Mouse (Mus musculus): ENCODE data around the gene Gpr161.

DNA sequence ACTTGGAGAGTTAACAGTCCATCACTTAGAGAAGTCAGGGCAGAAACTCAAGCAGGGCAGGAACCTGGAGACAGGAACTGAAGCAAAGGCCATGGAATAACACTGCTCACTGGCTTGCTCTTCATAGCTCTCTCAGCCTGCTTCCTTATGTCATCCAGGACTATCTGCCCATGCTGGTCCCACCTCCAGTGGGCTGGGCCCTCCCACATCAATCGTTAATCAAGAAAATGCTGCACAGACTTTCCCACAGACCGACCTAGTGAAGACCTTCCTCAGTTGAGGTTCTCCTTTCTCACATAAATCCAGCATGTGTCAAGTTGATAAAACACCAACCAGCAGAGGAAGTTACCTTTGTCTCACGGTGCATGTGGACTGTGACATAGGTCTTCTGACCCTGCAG is 5.5 kb downstream of the Gpr161 start:
- TF ChIP-seq CTCF (IDR thresholded peaks at IDR 0.05; ENCODE audit: insufficient read depth, low read length) (no peak), POLR2A (IDR thresholded peaks at IDR 0.05; ENCODE audit: borderline replicate concordance, extremely low read depth, low read depth, low read length) (no peak)
